Mouse (Mus musculus) left cerebral cortex, adult 18-20 months (tissue): ENCODE data around the gene Thy1. TPM values are rescaled to one million over a fixed set of nuclear protein-coding genes. Genes with fewer than 3 reads are reported as not detected.

Experiments used
- DNase-seq, 2 experiments: peaks; one replicate each; pipeline ENCODE4 v3.0.0; 2021 to 2022; ENCODE audit warnings: low spot score in 2 of 2, mixed read lengths in 1 of 2
- total RNA-seq, 2 experiments: library from RNA; stranded (reverse); gene quantifications; 2 replicates each; pipeline ENCODE4 v1.2.3; 2021

Gene Thy1
- total RNA-seq, 2 experiments from 2014 or later = 830 to 832 TPM

GRCm38 (mm10) chr9:44066785-44067225 is 23.6 kb downstream of the Thy1 start, which contains the start of gene Usp2:
TSS of gene Usp2 (plus strand) at chr9:44067021.
- peak; percentile 100 for DNase-seq

- no peak for DNase-seq
Observed at GRCm38 (mm10) chr9:44067241-44067959, 24.2 kb downstream of the Thy1 start.

GRCm38 (mm10) chr9:44067960-44068330 is 24.8 kb downstream of the Thy1 start:
- DNase-seq = peak in 1 of 2 experiments; percentile 5

- no peak for DNase-seq
Observed at GRCm38 (mm10) chr9:44069252-44069651, 26.1 kb downstream of the Thy1 start.

GRCm38 (mm10) chr9:44070113-44070843 is 27.1 kb downstream of the Thy1 start:
- no peak for DNase-seq

- peak in 1 of 2 experiments; percentile 1 for DNase-seq
Observed at GRCm38 (mm10) chr9:44070844-44071231, 27.7 kb downstream of the Thy1 start.

GRCm38 (mm10) chr9:44071914-44072598 is 28.9 kb downstream of the Thy1 start:
- DNase-seq = peak in 1 of 2 experiments; percentile 25

- DNase-seq = peak in 1 of 2 experiments; percentile 11
Observed at GRCm38 (mm10) chr9:44072599-44072915, 29.4 kb downstream of the Thy1 start.

GRCm38 (mm10) chr9:44073115-44073514 is 29.9 kb downstream of the Thy1 start:
- peak in 1 of 2 experiments; percentile 2 for DNase-seq

- DNase-seq = peak in 1 of 2 experiments; percentile 32
Observed at GRCm38 (mm10) chr9:44074395-44075275, 31.5 kb downstream of the Thy1 start.

- DNase-seq = peak in 1 of 2 experiments; percentile 1
Observed at GRCm38 (mm10) chr9:44075276-44075995, 32.3 kb downstream of the Thy1 start.

GRCm38 (mm10) chr9:44075996-44076763 is 33.0 kb downstream of the Thy1 start:
- DNase-seq = no peak

GRCm38 (mm10) chr9:44076764-44077120 is 33.6 kb downstream of the Thy1 start:
- peak; percentile 60 to 65 for DNase-seq

- no peak for DNase-seq
Observed at GRCm38 (mm10) chr9:44077266-44077910, 34.2 kb downstream of the Thy1 start.

GRCm38 (mm10) chr9:44078136-44078797 is 35.1 kb downstream of the Thy1 start:
- DNase-seq = no peak

- DNase-seq = peak in 1 of 2 experiments; percentile 64
Observed at GRCm38 (mm10) chr9:44078955-44079756, 36.0 kb downstream of the Thy1 start.

GRCm38 (mm10) chr9:44079997-44080780 is 37.0 kb downstream of the Thy1 start:
- peak in 1 of 2 experiments; percentile 5 for DNase-seq
